Mouse (Mus musculus): ENCODE results near the gene Gm49368.
A peak's percentile ranks its signal among the peaks of the same experiment; 100 is the strongest.

Gene Gm49368

GRCm38 (mm10) chr7:128058576-128058975 is 3.9 kb upstream of the Gm49368 start:
- no peak for DNase-seq

GRCm38 (mm10) chr7:128059091-128059490 is 3.4 kb upstream of the Gm49368 start:
- no peak for DNase-seq

GRCm38 (mm10) chr7:128063211-128063781 is 813 bp downstream of the Gm49368 start:
- DNase-seq: no peak

GRCm38 (mm10) chr7:128065547-128065946 is 3.1 kb downstream of the Gm49368 start:
- no peak for DNase-seq

GRCm38 (mm10) chr7:128067847-128068246 is 5.4 kb downstream of the Gm49368 start:
- DNase-seq: peak in 1 of 2 experiments; percentile 20

GRCm38 (mm10) chr7:128069844-128070243 is 7.4 kb downstream of the Gm49368 start:
- no peak for DNase-seq

- DNase-seq: no peak
Observed at GRCm38 (mm10) chr7:128071816-128072215, 9.3 kb downstream of the Gm49368 start.

- DNase-seq: no peak
Observed at GRCm38 (mm10) chr7:128080012-128080411, 17.5 kb downstream of the Gm49368 start.

GRCm38 (mm10) chr7:128089141-128089540 is 26.7 kb downstream of the Gm49368 start:
- DNase-seq: no peak

- no peak for DNase-seq
Observed at GRCm38 (mm10) chr7:128098135-128098534, 35.7 kb downstream of the Gm49368 start.

- no peak for DNase-seq
Observed at GRCm38 (mm10) chr7:128100742-128101357, 38.4 kb downstream of the Gm49368 start.

GRCm38 (mm10) chr7:128105246-128105645 is 42.8 kb downstream of the Gm49368 start:
- no peak for DNase-seq

- no peak for DNase-seq
Observed at GRCm38 (mm10) chr7:128107462-128107861, 45.0 kb downstream of the Gm49368 start.

- DNase-seq: no peak
Observed at GRCm38 (mm10) chr7:128110314-128110713, 47.8 kb downstream of the Gm49368 start.

- DNase-seq: no peak
Observed at GRCm38 (mm10) chr7:128112131-128112530, 49.6 kb downstream of the Gm49368 start.

- no peak for DNase-seq
Observed at GRCm38 (mm10) chr7:128114371-128115105, 52.1 kb downstream of the Gm49368 start.

- no peak for DNase-seq
Observed at GRCm38 (mm10) chr7:128115211-128115958, 52.9 kb downstream of the Gm49368 start.

- DNase-seq: no peak
Observed at GRCm38 (mm10) chr7:128116396-128116795, 53.9 kb downstream of the Gm49368 start.

GRCm38 (mm10) chr7:128119726-128120490 is 57.4 kb downstream of the Gm49368 start:
- no peak for DNase-seq

- DNase-seq: no peak
Observed at GRCm38 (mm10) chr7:128128741-128129720, 66.5 kb downstream of the Gm49368 start, which contains the start of gene Itgax. Gene Itgax, plus strand, starts transcription at chr7:128129547.

GRCm38 (mm10) chr7:128132148-128132547 is 69.7 kb downstream of the Gm49368 start:
- no peak for DNase-seq
